Mouse (Mus musculus): Measurements from ENCODE around the gene Ryr2.

DNA sequence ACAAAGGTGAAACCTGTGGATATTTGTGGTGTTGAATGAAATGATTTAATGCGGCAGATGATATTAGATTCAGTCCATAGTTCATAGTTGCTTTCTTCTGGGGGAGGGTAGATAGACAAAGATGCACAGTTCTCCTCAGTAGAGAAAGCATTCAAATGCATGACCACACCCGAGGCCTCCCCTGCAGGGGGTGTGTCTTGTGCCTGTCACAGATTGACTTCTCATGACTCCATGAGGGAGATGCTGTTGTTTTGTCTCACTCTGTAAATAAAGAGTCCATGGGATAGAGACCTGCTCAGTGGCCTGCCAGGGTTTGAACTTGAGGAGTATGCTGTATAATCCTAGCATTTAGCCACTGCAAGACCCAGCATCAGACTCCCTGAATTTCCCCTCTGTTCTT is 194.5 kb downstream of the Ryr2 start:
- TF ChIP-seq CTCF (conservative IDR thresholded peaks at IDR 0.05; ENCODE audit: insufficient read depth, insufficient read length, low read depth, low read length) (no peak), POLR2A (IDR thresholded peaks at IDR 0.05; ENCODE audit: low read depth, low read length) (no peak)

All from kidney, adult 2 months (tissue).